Mouse (Mus musculus): ENCODE data around the gene Zmynd15.
A peak's percentile ranks its signal among the peaks of the same experiment; 100 is the strongest.

DNA sequence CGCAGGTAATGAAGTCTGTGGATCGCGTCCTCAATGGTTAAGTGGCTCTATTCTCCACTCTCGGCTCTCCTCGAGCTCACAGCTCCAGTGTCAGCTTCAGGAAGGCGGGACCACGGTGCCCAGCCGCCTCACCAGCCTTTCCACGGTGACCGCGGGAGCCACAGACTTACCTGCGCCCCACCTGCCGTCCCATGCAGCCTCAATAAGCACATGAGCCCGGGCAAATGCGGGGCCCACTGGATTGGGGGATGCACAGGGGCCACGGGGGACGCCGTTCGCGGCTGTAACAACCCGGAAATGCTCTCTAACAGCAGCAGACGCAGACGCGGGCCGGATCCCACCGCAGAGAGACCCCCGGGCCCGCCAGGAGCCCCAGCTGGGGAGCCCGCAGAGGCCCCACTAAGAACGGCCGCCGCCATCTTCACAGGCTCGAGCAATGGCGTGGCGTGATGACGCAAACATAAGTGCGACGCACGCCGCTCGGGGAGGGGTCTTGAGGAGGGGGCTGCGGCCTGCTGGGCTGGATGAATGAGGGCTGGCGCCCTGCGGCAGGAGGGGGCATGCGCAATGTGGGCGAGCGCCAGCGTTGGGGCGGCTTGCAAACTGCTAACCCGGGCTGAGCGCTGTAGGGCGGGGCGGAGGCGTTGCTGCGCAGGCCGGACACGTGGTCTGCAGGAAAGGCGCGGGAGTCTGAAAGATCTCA is 49.5 kb upstream of the Zmynd15 start, which contains the start of gene Pelp1:
- TF ChIP-seq POLR2A (IDR thresholded peaks at IDR 0.05; ENCODE audit: control insufficient read depth, low read depth, low read length) = peak; percentile 66
- TF ChIP-seq CTCF (IDR thresholded peaks at IDR 0.05; ENCODE audit: control insufficient read depth, insufficient read depth, insufficient replicate concordance, low read depth, low read length) = no peak
